8 mouse cellular contexts compared by ENCODE assay signal in genomic region chr13:80885834-80886663, GRCm38 (mm10). TPM values are rescaled to one million over a fixed set of nuclear protein-coding genes. Genes with fewer than 3 reads are reported as not detected.
DNase-seq lines count a peak whose midpoint lies in the region; ATAC-seq lines count a peak whose summit lies in the region.

No protein-coding gene starts in this region.

- peak overlapping the region; percentile 100 for H3K27ac ChIP-seq in hindbrain, embryonic 15.5 days (replicated peaks)

- peaks cover 21% of the 10 kb centered on the region for H3K36me3 ChIP-seq in hindbrain, embryonic 15.5 days

- peak overlapping the region; percentile 53 for H3K4me2 ChIP-seq in hindbrain, embryonic 15.5 days

- peak; percentile 92 for ATAC-seq in hindbrain, embryonic 15.5 days (ENCODE audit: low FRiP score, low read depth)

- DNase-seq in WW6 (ENCODE audit: low read depth, low spot score), result peak; percentile 91
- peak; percentile 90 to 95 for DNase-seq in cerebellum, postnatal 36 days
- peak; percentile 86 to 93 for DNase-seq in frontal cortex, postnatal 36 days (ENCODE audit: low spot score in 2 of 2)
- DNase-seq in left cerebral cortex, adult 11 months (ENCODE audit: low spot score), result peak; percentile 90
- DNase-seq in lung, postnatal 36 days, result peak; percentile 96
- peak; percentile 99 for DNase-seq in retina, embryonic 14.5 days (ENCODE audit: low spot score)
- DNase-seq in thymus, postnatal 36 days, result peak; percentile 93 to 94

- no peaks in the 10 kb centered on the region for H3K9me3 ChIP-seq in hindbrain, embryonic 15.5 days

- peak overlapping the region; percentile 94 for H3K9ac ChIP-seq in hindbrain, embryonic 15.5 days

- under 1% methylated on average over 61 of the region's 72 CpGs for WGBS in hindbrain, embryonic 15.5 days

- peak overlapping the region; percentile 77 for H3K4me3 ChIP-seq in hindbrain, embryonic 15.5 days

- H3K27me3 ChIP-seq in hindbrain, embryonic 15.5 days, result no peaks in the 10 kb centered on the region

- H3K4me1 ChIP-seq in hindbrain, embryonic 15.5 days (replicated peaks), result peaks cover 14% of the 10 kb centered on the region

RNA-seq across cellular contexts. Expression of gene Arrdc3, which starts 2.9 kb away (rescaled TPM):
- polyA plus RNA-seq in hindbrain, embryonic 15.5 days (2015; fragmentation: Nextera tagmentation; extraction: Ambion mirVana), result 40.2 and 46.6 TPM in 2 replicates

Comparison
In these comparisons a context has a peak if more than half of its experiments do, and no peak if none do; other contexts are left out.
1. Peak in every context shown above with its lines: DNase-seq, ATAC-seq, H3K4me3 ChIP-seq and H3K27ac ChIP-seq.